ENCODE assay signal across 27 mouse cellular contexts in the genomic region with DNA sequence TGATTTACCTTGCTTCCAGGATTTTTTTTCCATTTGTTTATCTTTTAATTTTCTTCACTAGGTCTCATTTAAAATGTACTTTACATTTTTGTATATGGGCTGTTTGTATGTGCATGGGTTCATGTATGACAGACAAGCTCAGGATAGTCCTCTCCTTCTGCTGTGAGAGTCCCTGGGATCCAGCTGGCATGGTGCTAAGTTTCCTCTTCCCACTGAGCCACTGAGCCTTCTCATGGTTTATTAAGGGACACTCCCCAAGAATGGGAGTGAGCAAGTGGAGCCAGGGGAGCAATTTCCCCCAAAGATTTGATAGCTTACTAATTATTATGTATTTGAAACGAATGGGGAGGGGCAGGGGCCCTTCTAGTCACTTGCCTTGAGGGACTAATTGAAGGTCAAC. TPM values are rescaled to one million over a fixed set of nuclear protein-coding genes. Genes with fewer than 3 reads are reported as not detected.
"Had no signal": no experiment of that assay in that cellular context is flagged by ENCODE, and none has a peak within 500 bp of the region (broad histone marks: within the 10 kb centered on the region; RNA-seq: fewer than 3 reads in every experiment).

No protein-coding gene starts in this region.

- H3K36me3 ChIP-seq: intestine, embryonic 15.5 days; limb, embryonic 15.5 days; liver, embryonic 12.5 days had no signal

- DNase-seq: gastrocnemius, postnatal 36 days; heart, adult 2 months; heart, postnatal 14 days; heart, postnatal 36 days; kidney, adult 11 months; kidney, adult 2 months; kidney, adult 9 months; kidney, postnatal 14 days; kidney, postnatal 36 days; layer of hippocampus, adult 9-11 months; layer of hippocampus, postnatal 36 days; left cerebral cortex, postnatal 4 days had no signal

- H3K4me1 ChIP-seq: heart, embryonic 13.5 days; heart, embryonic 15.5 days; hindbrain, embryonic 13.5 days; hindbrain, embryonic 15.5 days; intestine, embryonic 15.5 days; kidney, embryonic 15.5 days; limb, embryonic 13.5 days; limb, embryonic 15.5 days; liver, embryonic 12.5 days had no signal

- ATAC-seq: hindbrain, postnatal 0 days; intestine, embryonic 15.5 days; liver, embryonic 12.5 days had no signal

- H3K9ac ChIP-seq: heart, embryonic 13.5 days; heart, embryonic 15.5 days; hindbrain, embryonic 13.5 days; hindbrain, embryonic 15.5 days; intestine, embryonic 15.5 days; kidney, embryonic 15.5 days; limb, embryonic 13.5 days; limb, embryonic 15.5 days; liver, embryonic 12.5 days; liver, embryonic 14.5 days had no signal

- H3K9me3 ChIP-seq: heart, embryonic 13.5 days; heart, embryonic 15.5 days; hindbrain, embryonic 13.5 days; hindbrain, embryonic 15.5 days; intestine, embryonic 15.5 days; kidney, embryonic 15.5 days; limb, embryonic 13.5 days; limb, embryonic 15.5 days; liver, embryonic 12.5 days had no signal

- H3K4me2 ChIP-seq: heart, embryonic 11.5 days; heart, embryonic 13.5 days; heart, embryonic 15.5 days; hindbrain, embryonic 13.5 days; hindbrain, embryonic 15.5 days; intestine, embryonic 15.5 days; kidney, embryonic 15.5 days; limb, embryonic 13.5 days; limb, embryonic 15.5 days; liver, embryonic 12.5 days had no signal

- H3K4me3 ChIP-seq: heart, adult 2 months; heart, embryonic 13.5 days; heart, embryonic 15.5 days; hindbrain, embryonic 13.5 days; hindbrain, embryonic 15.5 days; intestine, embryonic 15.5 days; kidney, embryonic 15.5 days; limb, embryonic 13.5 days; limb, embryonic 15.5 days; liver, embryonic 12.5 days had no signal

- H3K27ac ChIP-seq: heart, adult 2 months; heart, embryonic 13.5 days; heart, embryonic 15.5 days; hindbrain, embryonic 13.5 days; hindbrain, embryonic 15.5 days; hindbrain, postnatal 0 days; intestine, embryonic 15.5 days; kidney, embryonic 15.5 days; kidney, postnatal 0 days; limb, embryonic 13.5 days; limb, embryonic 15.5 days; liver, embryonic 12.5 days; liver, embryonic 14.5 days had no signal

- H3K27me3 ChIP-seq: heart, embryonic 13.5 days; heart, embryonic 15.5 days; hindbrain, embryonic 13.5 days; hindbrain, embryonic 15.5 days; intestine, embryonic 15.5 days; kidney, embryonic 15.5 days; limb, embryonic 13.5 days; limb, embryonic 15.5 days; liver, embryonic 12.5 days had no signal

RNA-seq across cellular contexts. Expression of gene Galnt16, which starts 17.6 kb away (rescaled TPM):
- total RNA-seq: hematopoietic stem cell, adult 5-6 weeks; liver, adult 2 months had no signal
